8 mouse cellular contexts compared by ENCODE assay signal in the genomic region with DNA sequence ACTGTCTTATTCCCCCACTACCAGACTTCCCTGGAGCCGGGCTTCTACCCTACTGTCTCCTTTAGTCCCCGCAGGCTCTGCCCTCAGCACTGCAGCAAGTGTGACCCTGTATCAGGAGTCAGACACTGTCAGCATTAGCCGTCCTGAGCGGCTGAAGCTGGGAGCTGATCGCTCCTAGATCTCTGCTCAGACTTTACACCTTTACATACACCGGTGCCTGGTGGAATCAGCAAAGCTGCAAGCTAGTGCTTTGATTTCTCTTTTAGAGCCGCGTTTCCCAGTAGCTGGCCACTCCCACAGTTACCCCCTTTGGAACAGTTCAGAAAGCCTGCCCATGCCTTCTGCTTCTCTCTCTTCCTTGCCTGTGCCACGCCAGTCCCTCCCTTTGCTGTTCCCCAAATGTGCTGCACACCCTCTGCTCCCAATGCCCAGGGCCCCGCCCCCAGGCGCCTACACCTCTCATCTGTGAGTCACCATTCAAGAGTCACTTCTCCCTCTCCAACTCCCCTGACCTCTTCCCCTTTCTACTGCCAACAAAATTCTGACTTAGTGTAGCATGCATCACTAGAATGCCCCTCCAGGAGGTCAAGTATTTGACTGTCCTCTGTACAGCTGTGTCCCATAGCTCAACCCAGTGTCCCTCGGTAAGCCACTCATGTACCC. TPM values are rescaled to one million over a fixed set of nuclear protein-coding genes. Genes with fewer than 3 reads are reported as not detected.
DNase-seq lines count a peak whose midpoint lies in the region; ATAC-seq lines count a peak whose summit lies in the region.

No protein-coding gene starts in this region.

- H3K9ac ChIP-seq in neural tube, embryonic 11.5 days (ENCODE audit: low read length): no peak overlapping the region
- no peak overlapping the region for H3K9ac ChIP-seq in neural tube, embryonic 15.5 days (replicated peaks)
- no peak overlapping the region for H3K9ac ChIP-seq in hindbrain, embryonic 15.5 days
- no peak overlapping the region for H3K9ac ChIP-seq in liver, embryonic 11.5 days (ENCODE audit: low read depth, low read length)

- 34% methylated on average over 12 of the region's 12 CpGs for WGBS in neural tube, embryonic 11.5 days
- 40% methylated on average over 12 of the region's 12 CpGs for WGBS in neural tube, embryonic 15.5 days
- 40% methylated on average over 12 of the region's 12 CpGs for WGBS in hindbrain, embryonic 15.5 days
- 26% methylated on average over 12 of the region's 12 CpGs for WGBS in liver, embryonic 11.5 days

- DNase-seq in neural tube, embryonic 11.5 days (ENCODE audit: low spot score): no peak
- peak; percentile 84 for DNase-seq in adrenal gland, adult 8-10 months
- peak; percentile 76 for DNase-seq in fibroblast of lung, adult 2 months (ENCODE audit: low read depth)
- DNase-seq in liver, embryonic 11.5 days (ENCODE audit: low spot score): peak; percentile 33
- no peak for DNase-seq in frontal cortex, postnatal 14 days (ENCODE audit: low spot score in 2 of 2)

- H3K36me3 ChIP-seq in neural tube, embryonic 11.5 days (ENCODE audit: control insufficient read depth, insufficient read depth, low read length): no peaks in the 10 kb centered on the region
- no peaks in the 10 kb centered on the region for H3K36me3 ChIP-seq in neural tube, embryonic 15.5 days
- H3K36me3 ChIP-seq in hindbrain, embryonic 15.5 days: no peaks in the 10 kb centered on the region
- no peaks in the 10 kb centered on the region for H3K36me3 ChIP-seq in liver, embryonic 11.5 days (ENCODE audit: control insufficient read depth, insufficient read depth, low read length)

- no peak overlapping the region for H3K4me3 ChIP-seq in neural tube, embryonic 11.5 days (ENCODE audit: low read depth, low read length)
- no peak overlapping the region for H3K4me3 ChIP-seq in neural tube, embryonic 15.5 days (replicated peaks)
- H3K4me3 ChIP-seq in hindbrain, embryonic 15.5 days: no peak overlapping the region
- H3K4me3 ChIP-seq in liver, embryonic 11.5 days (ENCODE audit: low read depth, low read length): no peak overlapping the region

- no peak overlapping the region for H3K4me2 ChIP-seq in neural tube, embryonic 11.5 days (ENCODE audit: low read depth)
- H3K4me2 ChIP-seq in neural tube, embryonic 15.5 days: no peak overlapping the region; the same call in 1 of the 2 replicates
- 0 out of 2 replicates have a peak overlapping the region, but pooled peaks have one; percentile 16 for H3K4me2 ChIP-seq in hindbrain, embryonic 15.5 days
- peak overlapping the region; percentile 36 for H3K4me2 ChIP-seq in liver, embryonic 11.5 days

- no peaks in the 10 kb centered on the region; the same call in 1 of the 2 replicates for H3K4me1 ChIP-seq in neural tube, embryonic 11.5 days (ENCODE audit: control insufficient read depth, insufficient read depth, low read length)
- H3K4me1 ChIP-seq in neural tube, embryonic 15.5 days: peaks cover 9% of the 10 kb centered on the region
- H3K4me1 ChIP-seq in hindbrain, embryonic 15.5 days (replicated peaks): peaks cover 18% of the 10 kb centered on the region
- H3K4me1 ChIP-seq in liver, embryonic 11.5 days (replicated peaks; ENCODE audit: control insufficient read depth, insufficient read depth, low read length): peaks cover 3% of the 10 kb centered on the region

- no peaks in the 10 kb centered on the region for H3K9me3 ChIP-seq in neural tube, embryonic 11.5 days (ENCODE audit: control insufficient read depth, low read length)
- H3K9me3 ChIP-seq in neural tube, embryonic 15.5 days (replicated peaks): no peaks in the 10 kb centered on the region
- no peaks in the 10 kb centered on the region for H3K9me3 ChIP-seq in hindbrain, embryonic 15.5 days
- no peaks in the 10 kb centered on the region for H3K9me3 ChIP-seq in liver, embryonic 11.5 days (ENCODE audit: control insufficient read depth, low read length)

- 0 out of 2 replicates have a peak, but pooled peaks have one; percentile 15 for ATAC-seq in neural tube, embryonic 11.5 days (ENCODE audit: insufficient read depth, low FRiP score, low TSS enrichment)
- ATAC-seq in neural tube, embryonic 15.5 days (ENCODE audit: low FRiP score): no peak
- ATAC-seq in hindbrain, embryonic 15.5 days (ENCODE audit: low FRiP score, low read depth): no peak; the same call in 1 of the 2 replicates
- ATAC-seq in liver, embryonic 11.5 days (replicated peaks; ENCODE audit: low FRiP score): peak; percentile 63
- peak; percentile 95 for ATAC-seq in neutrophil, adult 5-6 weeks (ENCODE audit: extremely low read depth, insufficient number of reproducible peaks, low FRiP score, poor library complexity, severe bottlenecking)

- H3K27me3 ChIP-seq in neural tube, embryonic 11.5 days (ENCODE audit: control insufficient read depth, insufficient read depth, low read length): no peaks in the 10 kb centered on the region
- no peaks in the 10 kb centered on the region for H3K27me3 ChIP-seq in neural tube, embryonic 15.5 days (replicated peaks)
- H3K27me3 ChIP-seq in hindbrain, embryonic 15.5 days: no peaks in the 10 kb centered on the region
- no peaks in the 10 kb centered on the region for H3K27me3 ChIP-seq in liver, embryonic 11.5 days (replicated peaks; ENCODE audit: control insufficient read depth, insufficient read depth, low read length)

- no peak overlapping the region for H3K27ac ChIP-seq in neural tube, embryonic 11.5 days (ENCODE audit: low read depth, low read length)
- H3K27ac ChIP-seq in neural tube, embryonic 15.5 days (replicated peaks): no peak overlapping the region
- no peak overlapping the region for H3K27ac ChIP-seq in hindbrain, embryonic 15.5 days (replicated peaks)
- H3K27ac ChIP-seq in liver, embryonic 11.5 days (ENCODE audit: low read depth, low read length): no peak overlapping the region

RNA-seq across cellular contexts. Expression of a gene that starts 20.9 kb away (rescaled TPM):
- 25.6 and 29.3 TPM in 2 replicates for polyA plus RNA-seq in neural tube, embryonic 11.5 days (2014; fragmentation: Nextera tagmentation; extraction: Ambion mirVana)
- polyA plus RNA-seq in neural tube, embryonic 15.5 days (2015; fragmentation: Nextera tagmentation; extraction: Ambion mirVana): 40.0 and 43.4 TPM in 2 replicates
- total RNA-seq in adrenal gland, adult 8-10 months (2022): 10 to 100 TPM; 44.7 to 78.6 (median 59.1) TPM
- 38.8 and 41.1 TPM in 2 replicates for polyA plus RNA-seq in hindbrain, embryonic 15.5 days (2015; fragmentation: Nextera tagmentation; extraction: Ambion mirVana)
- 16.2 and 16.6 TPM in 2 replicates for polyA plus RNA-seq in liver, embryonic 11.5 days (2014; fragmentation: Nextera tagmentation; extraction: Ambion mirVana)
- 60.7 and 62.0 TPM in 2 replicates for total RNA-seq in neutrophil, adult 5-6 weeks (2017)

Comparison
In these comparisons a context has a peak if more than half of its experiments do, and no peak if none do; other contexts are left out.
1. ATAC-seq: peak in neural tube, embryonic 11.5 days (single experiment), liver, embryonic 11.5 days (single experiment) and neutrophil, adult 5-6 weeks (single experiment); none in neural tube, embryonic 15.5 days (single experiment) and hindbrain, embryonic 15.5 days (single experiment).
2. DNase-seq: peak in adrenal gland, adult 8-10 months (single experiment), fibroblast of lung, adult 2 months (single experiment) and liver, embryonic 11.5 days (single experiment); none in neural tube, embryonic 11.5 days (single experiment) and frontal cortex, postnatal 14 days (0 of 2).
3. H3K4me2 ChIP-seq: peak in hindbrain, embryonic 15.5 days (single experiment) and liver, embryonic 11.5 days (single experiment); none in neural tube, embryonic 11.5 days (single experiment) and neural tube, embryonic 15.5 days (single experiment).